Mouse (Mus musculus) hindbrain, embryonic 11.5 days (tissue): Measurements from ENCODE around the gene Med26. TPM values are rescaled to one million over a fixed set of nuclear protein-coding genes. Genes with fewer than 3 reads are reported as not detected.

Experiments used
- ATAC-seq: fragments of 200-750 bp; cut with Nextera tagmentation; 2 replicates; pipeline ENCODE4 v1.8.0; 2017; ENCODE audit warnings: mild to moderate bottlenecking, moderate TSS enrichment, moderate library complexity; ENCODE audit not compliant: low FRiP score
- DNase-seq: peaks from one replicate; pipeline ENCODE4 v3.0.0-alpha.2; 2015; ENCODE audit warnings: low spot score
- H3K27ac ChIP-seq: fragments of 300-500 bp; sonication (generic); 2 replicates; pipeline ENCODE4 v1.5.1; 2014; ENCODE audit warnings: mild to moderate bottlenecking, low read depth, low read length
- H3K27me3 ChIP-seq: fragments of 300-500 bp; sonication (generic); 2 replicates; pipeline ENCODE4 v1.6.1; 2014; ENCODE audit warnings: mild to moderate bottlenecking, low read length, moderate library complexity, mixed read lengths; ENCODE audit not compliant: control insufficient read depth, insufficient read depth
- H3K36me3 ChIP-seq: fragments of 300-500 bp; sonication (generic); 2 replicates; pipeline ENCODE4 v1.6.1; 2014; ENCODE audit warnings: mild to moderate bottlenecking, low read length, moderate library complexity, mixed read lengths; ENCODE audit not compliant: control insufficient read depth, insufficient read depth
- H3K4me1 ChIP-seq: fragments of 300-500 bp; sonication (generic); replicated peaks from 2 replicates; pipeline ENCODE4 v1.6.1; 2014; ENCODE audit warnings: low read length, mixed read lengths; ENCODE audit not compliant: control insufficient read depth, insufficient read depth
- H3K4me2 ChIP-seq: fragments of 300-500 bp; sonication (generic); replicated peaks from 2 replicates; pipeline ENCODE4 v1.6.1; 2014; ENCODE audit warnings: mild to moderate bottlenecking, low read depth, low read length
- H3K4me3 ChIP-seq: fragments of 300-500 bp; sonication (generic); 2 replicates; pipeline ENCODE4 v1.5.1; 2014; ENCODE audit warnings: low read depth, low read length
- H3K9ac ChIP-seq: fragments of 300-500 bp; sonication (generic); 2 replicates; pipeline ENCODE4 v1.6.1; 2014; ENCODE audit warnings: low read depth, low read length
- H3K9me3 ChIP-seq: fragments of 300-500 bp; sonication (generic); 2 replicates; pipeline ENCODE4 v1.6.1; 2016; ENCODE audit warnings: low read length; ENCODE audit not compliant: control insufficient read depth
- WGBS: fragments of 180-500 bp; shearing (Covaris S2); extraction: QIAGEN DNeasy Blood & Tissue Kit; methylation state at CpG from one replicate; pipeline ENCODE4 v1.1.7; 2014; 5-methylcytosine and 5-hydroxymethylcytosine counted together
- polyA plus RNA-seq: library from polyadenylated mRNA; unstranded; fragments of >200 nt; fragmentation: Nextera tagmentation; extraction: Ambion mirVana; gene quantifications from 2 replicates; pipeline ENCODE4 v1.2.1, GENCODE M21; 2014

The Med26 gene
- polyA plus RNA-seq, 1 experiment from 2014 or later: 11.2 TPM

DNA sequence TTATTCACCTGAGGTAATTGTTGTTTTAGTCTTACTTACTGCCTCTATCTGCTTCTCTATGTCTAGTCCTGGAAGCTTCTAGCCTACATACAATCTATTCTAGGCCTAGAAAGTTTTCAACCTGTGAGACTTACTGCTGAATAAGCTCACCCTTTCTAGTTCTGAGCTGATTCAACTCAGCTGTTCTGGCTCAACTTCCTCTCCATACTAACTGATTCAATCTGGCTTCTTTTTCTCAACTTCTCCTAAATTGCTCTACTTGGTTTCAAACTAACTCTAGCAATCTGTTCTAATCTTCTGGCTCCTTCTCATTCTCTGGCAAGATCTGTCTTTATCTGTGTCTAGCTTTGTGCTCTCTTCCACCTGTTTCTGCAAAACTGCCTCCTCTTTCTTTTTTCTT is 26.2 kb downstream of the Med26 start:
- Histone ChIP-seq H3K27ac (no peak overlapping the region), H3K4me3 (no peak overlapping the region), H3K4me1 (no peaks in the 10 kb centered on the region), H3K9me3 (no peaks in the 10 kb centered on the region), H3K9ac (no peak overlapping the region), H3K4me2 (no peak overlapping the region), H3K27me3 (no peaks in the 10 kb centered on the region), H3K36me3 (no peaks in the 10 kb centered on the region)
- no peak for DNase-seq
- no peak for ATAC-seq

DNA sequence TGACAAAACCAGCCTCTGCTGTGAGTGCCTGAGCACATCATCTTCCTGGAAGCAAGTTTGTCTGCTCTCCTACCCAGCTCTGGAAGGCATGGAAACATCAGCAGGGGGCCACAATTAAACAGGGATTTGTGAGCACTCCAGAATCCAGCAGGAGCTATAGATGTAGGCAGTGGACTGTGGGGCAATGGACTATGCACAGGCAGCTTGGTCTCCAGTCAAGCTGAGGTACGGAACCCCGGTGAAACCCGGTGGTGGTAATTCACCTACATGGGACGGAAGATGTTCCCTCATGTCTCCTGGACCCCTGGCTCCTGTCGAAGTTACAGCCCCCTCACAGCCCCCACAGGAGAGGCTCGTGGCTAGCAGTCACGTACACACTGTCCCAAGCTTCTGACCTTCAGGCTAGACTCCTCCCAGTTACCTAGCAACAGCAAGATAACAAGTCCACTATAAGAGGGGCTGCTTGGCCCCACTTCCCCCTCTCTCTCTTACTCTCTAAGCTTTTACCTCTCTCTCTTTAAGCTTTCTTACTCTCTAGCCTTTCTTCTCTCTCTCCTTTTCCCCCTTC is 30.6 kb downstream of the Med26 start:
- H3K36me3 ChIP-seq: no peaks in the 10 kb centered on the region
- H3K9me3 ChIP-seq: no peaks in the 10 kb centered on the region
- 83% methylated on average over 7 of the region's 7 CpGs for whole genome bisulfite sequencing
- no peak for ATAC-seq
- no peak overlapping the region for H3K4me3 ChIP-seq
- H3K27ac ChIP-seq: no peak overlapping the region
- no peak for DNase-seq
- no peak overlapping the region for H3K4me2 ChIP-seq
- H3K9ac ChIP-seq: no peak overlapping the region
- no peaks in the 10 kb centered on the region for H3K4me1 ChIP-seq
- no peaks in the 10 kb centered on the region for H3K27me3 ChIP-seq

DNA sequence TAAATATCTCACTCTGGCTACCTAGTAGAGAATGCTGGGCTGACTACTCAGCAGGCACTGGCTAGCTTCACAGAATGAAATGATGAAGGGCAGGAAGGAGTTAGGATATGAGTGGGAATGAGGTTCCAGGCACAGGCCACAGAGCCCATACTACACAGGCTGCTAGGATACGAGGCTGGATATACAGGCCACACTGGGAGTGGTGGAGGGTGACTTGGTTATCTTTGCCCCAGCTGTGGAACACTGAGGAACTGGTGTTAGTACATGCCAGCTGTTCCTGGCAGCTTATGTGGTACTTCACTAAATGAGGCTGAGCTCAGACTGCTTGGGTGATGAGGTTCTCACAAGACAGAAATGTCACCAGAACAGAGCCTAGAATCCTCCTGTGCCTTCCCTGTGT is 34.9 kb downstream of the Med26 start:
- no peak overlapping the region for H3K27ac ChIP-seq
- DNase-seq (no peak), ATAC-seq (no peak)
- no peak overlapping the region for H3K4me3 ChIP-seq
- no peak overlapping the region for H3K4me2 ChIP-seq
- no peaks in the 10 kb centered on the region for H3K27me3 ChIP-seq
- H3K4me1 ChIP-seq: no peaks in the 10 kb centered on the region
- WGBS: 90% methylated on average over 1 of the region's 1 CpGs
- H3K9ac ChIP-seq: no peak overlapping the region
- H3K36me3 ChIP-seq: no peaks in the 10 kb centered on the region
- H3K9me3 ChIP-seq: no peaks in the 10 kb centered on the region

DNA sequence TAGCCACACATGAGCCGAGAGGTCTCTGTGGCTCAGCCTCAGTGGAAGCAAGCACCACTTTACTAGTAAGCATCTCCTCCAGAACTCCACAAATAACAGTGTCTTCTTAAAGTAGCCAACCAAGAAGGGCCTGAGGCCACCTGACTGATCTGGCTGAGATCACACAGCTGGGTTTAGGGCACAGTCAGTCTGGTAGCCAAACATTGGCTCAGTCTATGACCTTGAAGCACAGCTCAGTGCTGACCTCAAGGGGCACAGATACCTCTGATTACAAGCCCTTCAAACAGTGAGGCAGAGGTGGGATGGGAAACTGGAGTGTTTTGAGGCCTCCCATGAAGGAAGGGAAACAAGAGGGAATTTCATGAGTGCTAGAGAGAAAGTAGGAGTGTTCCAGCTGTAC is 35.4 kb downstream of the Med26 start:
- Histone ChIP-seq H3K36me3 (no peaks in the 10 kb centered on the region), H3K27ac (no peak overlapping the region), H3K9ac (no peak overlapping the region), H3K4me1 (no peaks in the 10 kb centered on the region), H3K27me3 (no peaks in the 10 kb centered on the region), H3K9me3 (no peaks in the 10 kb centered on the region), H3K4me2 (no peak overlapping the region), H3K4me3 (no peak overlapping the region)
- WGBS: 91% methylated on average over 1 of the region's 1 CpGs
- DNase-seq (no peak), ATAC-seq (no peak)

DNA sequence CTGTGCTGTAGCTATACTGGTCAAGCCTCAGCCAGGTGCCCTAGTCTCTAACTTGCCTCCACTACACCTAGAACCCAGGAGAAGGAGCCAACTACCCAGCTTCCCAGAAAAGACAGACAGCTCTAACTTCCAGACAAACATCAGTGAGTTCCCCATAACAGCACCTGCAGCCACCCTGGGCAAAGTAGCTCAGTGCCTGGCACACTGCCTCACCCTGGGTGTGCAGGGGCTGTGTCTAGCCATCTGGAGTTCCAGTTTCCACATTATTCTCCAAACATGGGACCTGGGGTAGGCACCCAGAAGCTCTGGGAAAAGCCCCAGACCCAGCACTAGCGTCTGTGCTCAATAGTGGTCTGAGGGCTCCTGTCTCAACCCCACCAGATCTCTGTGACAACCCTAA is 40.6 kb downstream of the Med26 start:
- Histone ChIP-seq H3K36me3 (no peaks in the 10 kb centered on the region), H3K27ac (no peak overlapping the region), H3K4me1 (no peaks in the 10 kb centered on the region), H3K9me3 (no peaks in the 10 kb centered on the region), H3K4me2 (no peak overlapping the region), H3K4me3 (no peak overlapping the region), H3K9ac (no peak overlapping the region), H3K27me3 (no peaks in the 10 kb centered on the region)
- WGBS: 75% methylated on average over 1 of the region's 1 CpGs
- DNase-seq (no peak), ATAC-seq (no peak)

DNA sequence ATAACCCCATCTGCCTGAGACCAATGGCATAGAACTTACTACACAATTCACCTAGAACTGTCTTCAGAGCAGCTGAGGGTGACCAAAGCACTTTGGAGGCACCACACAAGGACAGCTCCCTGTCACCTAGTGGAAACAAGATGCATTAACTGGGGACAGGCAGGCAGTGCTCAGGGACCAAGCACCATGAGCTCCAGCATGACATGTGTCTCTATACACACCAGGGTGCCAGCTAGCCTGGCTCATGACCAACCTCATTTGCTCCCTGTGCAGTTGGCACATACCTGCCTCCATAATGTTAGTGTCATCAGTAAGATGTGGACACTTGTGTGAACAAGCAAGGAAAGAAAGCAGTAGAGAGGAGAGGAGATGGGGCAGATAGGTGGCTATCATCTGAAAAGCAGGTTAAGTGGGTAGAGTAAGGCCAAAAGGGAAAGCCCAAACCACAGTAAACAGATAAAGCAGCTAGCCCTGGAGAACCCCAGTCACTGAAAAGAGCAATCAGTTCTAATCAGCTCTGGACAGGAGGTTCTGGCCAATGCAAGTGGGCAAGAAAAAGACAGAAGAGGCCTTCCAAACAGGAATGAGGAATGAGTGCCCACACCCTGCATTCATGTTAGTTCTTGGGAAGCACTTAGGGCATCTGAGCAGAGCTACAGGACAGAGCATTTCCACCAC is 43.3 kb downstream of the Med26 start:
- no peak for ATAC-seq
- H3K9ac ChIP-seq: no peak overlapping the region
- no peak overlapping the region for H3K4me3 ChIP-seq
- no peak for DNase-seq
- no peaks in the 10 kb centered on the region for H3K9me3 ChIP-seq
- H3K27me3 ChIP-seq: no peaks in the 10 kb centered on the region
- H3K27ac ChIP-seq: no peak overlapping the region
- no peak overlapping the region for H3K4me2 ChIP-seq
- H3K4me1 ChIP-seq: no peaks in the 10 kb centered on the region
- no peaks in the 10 kb centered on the region for H3K36me3 ChIP-seq

DNA sequence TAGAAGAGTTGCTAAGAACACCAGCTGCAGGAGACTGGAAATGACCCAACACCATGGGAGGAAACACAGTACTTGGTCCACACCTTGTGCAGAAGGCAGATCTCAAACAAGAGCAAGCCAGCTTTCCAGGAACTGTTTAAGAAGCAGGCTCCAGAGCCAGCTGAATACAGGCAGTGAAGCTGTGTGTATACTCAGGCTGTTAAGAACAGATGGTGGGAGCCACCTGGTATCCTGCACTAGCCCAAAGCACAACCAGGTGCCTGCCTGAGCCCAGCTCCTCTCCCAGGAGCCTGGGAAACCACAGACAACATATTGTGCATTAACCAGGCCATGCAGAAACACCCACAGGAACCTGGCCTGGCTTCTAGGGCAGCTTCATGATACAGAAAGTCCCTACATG is 43.9 kb downstream of the Med26 start:
- Histone ChIP-seq H3K4me3 (no peak overlapping the region), H3K4me2 (no peak overlapping the region), H3K27ac (no peak overlapping the region), H3K36me3 (no peaks in the 10 kb centered on the region), H3K4me1 (no peaks in the 10 kb centered on the region), H3K9ac (no peak overlapping the region), H3K27me3 (no peaks in the 10 kb centered on the region), H3K9me3 (no peaks in the 10 kb centered on the region)
- ATAC-seq (no peak), DNase-seq (no peak)

DNA sequence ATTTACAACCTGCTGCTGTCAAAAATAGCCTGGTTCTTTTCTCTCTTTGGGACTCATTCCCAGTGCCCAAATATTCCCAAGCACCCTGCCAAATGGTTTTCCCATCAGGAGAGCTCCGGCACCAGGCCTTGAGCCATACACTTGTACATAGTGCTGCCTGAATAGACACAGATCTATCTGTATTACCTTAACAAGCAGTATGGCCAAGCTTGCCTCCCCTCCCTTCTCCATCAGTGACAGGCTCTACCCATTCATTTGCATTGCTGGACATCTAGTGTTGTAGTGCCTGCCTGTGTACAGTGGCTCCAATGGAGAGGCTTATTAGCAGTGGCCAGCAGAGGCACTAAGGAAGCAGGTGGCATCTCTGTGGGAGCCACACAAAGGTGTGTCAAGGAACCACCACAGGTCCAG is 47.5 kb downstream of the Med26 start:
- ATAC-seq (no peak), DNase-seq (no peak)
- Histone ChIP-seq H3K27me3 (no peaks in the 10 kb centered on the region), H3K9ac (no peak overlapping the region), H3K36me3 (no peaks in the 10 kb centered on the region), H3K4me1 (no peaks in the 10 kb centered on the region), H3K4me3 (no peak overlapping the region), H3K4me2 (no peak overlapping the region), H3K27ac (no peak overlapping the region), H3K9me3 (no peaks in the 10 kb centered on the region)
- WGBS: 93% methylated on average over 1 of the region's 1 CpGs

DNA sequence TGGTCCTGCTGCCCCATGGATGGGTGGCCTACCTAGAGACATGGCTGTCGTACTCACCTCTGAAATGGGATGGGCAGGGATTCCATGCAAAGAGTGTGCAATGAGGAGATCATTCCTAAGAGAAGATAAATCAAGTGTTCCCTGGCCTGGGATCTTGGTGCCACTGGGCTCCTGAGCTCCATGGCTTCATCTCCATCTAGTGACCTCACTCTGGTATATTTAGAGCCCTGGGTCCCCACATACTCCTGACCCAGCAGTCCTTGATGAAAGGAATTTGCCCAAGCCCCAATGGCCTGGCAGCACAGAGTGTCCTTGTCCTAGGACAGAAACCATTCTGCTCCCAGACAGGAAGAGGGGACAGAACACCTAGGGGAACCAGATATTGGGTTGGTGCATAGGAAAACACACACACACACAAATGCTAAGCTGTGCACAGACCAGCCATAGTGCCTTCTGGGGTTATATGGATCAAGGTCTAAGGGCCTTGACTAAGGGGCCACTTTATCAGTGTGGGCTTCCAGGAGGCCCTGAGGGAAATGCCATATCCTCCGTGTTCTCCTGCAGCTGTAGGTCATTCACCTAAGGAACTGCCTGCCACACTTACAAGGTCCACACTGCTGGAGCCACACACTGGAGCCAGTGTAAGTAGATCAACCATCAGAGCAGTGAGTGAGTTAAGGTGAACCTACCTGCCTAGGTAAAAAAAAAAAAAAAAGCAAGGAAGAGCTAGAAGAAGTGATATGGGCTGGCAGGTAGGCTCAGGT is 48.4 kb downstream of the Med26 start:
- Histone ChIP-seq H3K9me3 (no peaks in the 10 kb centered on the region), H3K4me2 (no peak overlapping the region), H3K4me3 (no peak overlapping the region), H3K27ac (no peak overlapping the region), H3K27me3 (no peaks in the 10 kb centered on the region), H3K4me1 (no peaks in the 10 kb centered on the region), H3K36me3 (no peaks in the 10 kb centered on the region), H3K9ac (no peak overlapping the region)
- ATAC-seq (no peak), DNase-seq (no peak)
- WGBS: 89% methylated on average over 2 of the region's 2 CpGs
